Mouse (Mus musculus): Measurements from ENCODE around the gene Fgf15. TPM values are rescaled to one million over a fixed set of nuclear protein-coding genes. Genes with fewer than 3 reads are reported as not detected.
A peak's percentile ranks its signal among the peaks of the same experiment; 100 is the strongest.
"Not testable (repeated sequence)": the region's sequence is repeated elsewhere in the genome, so short reads cannot be mapped to it uniquely, and the experiment has no call there.

Fgf15 gene
- total and polyA plus RNA-seq, 3 experiments, result not detected

DNA sequence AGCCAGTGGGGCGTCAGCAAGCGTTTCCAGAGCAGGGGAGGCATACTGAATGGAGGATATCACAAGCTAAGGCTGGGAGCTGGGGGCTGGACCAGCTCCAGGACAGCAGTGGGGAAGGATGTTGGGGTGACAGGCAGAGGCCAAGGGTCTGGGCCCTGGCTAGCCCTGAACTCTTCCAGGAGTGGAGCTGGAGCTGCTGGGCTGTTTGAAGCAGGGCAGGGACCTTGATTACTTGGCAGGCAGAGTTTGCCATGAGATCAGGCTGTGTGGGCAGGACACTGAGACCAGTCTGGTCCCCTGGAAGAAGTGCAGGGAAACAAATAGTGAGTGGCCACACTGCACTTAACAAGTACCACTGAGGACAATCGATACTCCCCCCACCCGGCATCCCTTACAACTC lies 22.1 kb upstream of the Fgf15 start:
- no peak overlapping the region for H3K27ac ChIP-seq
- H3K36me3 ChIP-seq (ENCODE audit: control insufficient read depth, insufficient read depth, low read length), result no peaks in the 10 kb centered on the region
- no peaks in the 10 kb centered on the region for H3K27me3 ChIP-seq (ENCODE audit: control insufficient read depth, insufficient read depth, low read length)
- no peaks in the 10 kb centered on the region for H3K79me2 ChIP-seq (replicated peaks; ENCODE audit: control insufficient read depth, insufficient read depth, low read length)
- no peak overlapping the region for H3K4me3 ChIP-seq
- TF ChIP-seq CTCF (IDR thresholded peaks at IDR 0.05), result no peak
- no peak for TF ChIP-seq EP300 (IDR thresholded peaks at IDR 0.05; ENCODE audit: insufficient read depth, low read depth, low read length)
- no peak for TF ChIP-seq POLR2A (IDR thresholded peaks at IDR 0.05; ENCODE audit: insufficient read depth, low read depth, low read length)
- H3K9ac ChIP-seq (ENCODE audit: low read depth, low read length), result no peak overlapping the region
- no peak for DNase-seq
- intact Hi-C loops (cut with DNase I), result no loop called here
- H3K4me1 ChIP-seq (ENCODE audit: control insufficient read depth, insufficient read depth, low read length), result no peaks in the 10 kb centered on the region
- 68% methylated on average over 4 of the region's 4 CpGs for WGBS

DNA sequence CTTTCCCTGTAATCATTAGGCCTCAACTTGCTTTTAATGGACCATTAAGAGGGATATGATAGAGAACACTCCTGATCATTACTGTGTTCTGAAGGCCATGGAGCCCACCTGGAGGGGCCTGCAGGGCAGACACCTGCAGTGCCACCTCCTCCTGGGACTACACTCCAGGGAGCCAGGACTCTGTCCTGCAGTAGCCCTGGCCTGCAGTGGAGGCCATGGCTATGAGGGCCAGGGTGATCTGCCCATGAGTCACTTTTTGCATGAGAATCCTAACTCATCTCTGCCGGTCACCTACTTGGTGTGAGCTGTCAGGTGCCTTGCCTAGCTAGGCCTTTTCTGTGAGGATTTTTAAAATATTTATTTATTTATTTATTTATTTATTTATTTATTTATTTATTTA lies 17.9 kb upstream of the Fgf15 start:
- H3K79me2 ChIP-seq (replicated peaks; ENCODE audit: control insufficient read depth, insufficient read depth, low read length), result no peaks in the 10 kb centered on the region
- no peaks in the 10 kb centered on the region for H3K4me1 ChIP-seq (ENCODE audit: control insufficient read depth, insufficient read depth, low read length)
- H3K4me3 ChIP-seq, result no peak overlapping the region
- no peaks in the 10 kb centered on the region for H3K27me3 ChIP-seq (ENCODE audit: control insufficient read depth, insufficient read depth, low read length)
- TF ChIP-seq CTCF (IDR thresholded peaks at IDR 0.05) (no peak), EP300 (IDR thresholded peaks at IDR 0.05; ENCODE audit: insufficient read depth, low read depth, low read length) (no peak), POLR2A (IDR thresholded peaks at IDR 0.05; ENCODE audit: insufficient read depth, low read depth, low read length) (no peak)
- intact Hi-C loops (cut with DNase I), result no loop called here
- no peaks in the 10 kb centered on the region for H3K36me3 ChIP-seq (ENCODE audit: control insufficient read depth, insufficient read depth, low read length)
- H3K27ac ChIP-seq, result no peak overlapping the region
- WGBS, result 96% methylated on average over 1 of the region's 1 CpGs
- DNase-seq, result no peak
- H3K9ac ChIP-seq (ENCODE audit: low read depth, low read length), result no peak overlapping the region

DNA sequence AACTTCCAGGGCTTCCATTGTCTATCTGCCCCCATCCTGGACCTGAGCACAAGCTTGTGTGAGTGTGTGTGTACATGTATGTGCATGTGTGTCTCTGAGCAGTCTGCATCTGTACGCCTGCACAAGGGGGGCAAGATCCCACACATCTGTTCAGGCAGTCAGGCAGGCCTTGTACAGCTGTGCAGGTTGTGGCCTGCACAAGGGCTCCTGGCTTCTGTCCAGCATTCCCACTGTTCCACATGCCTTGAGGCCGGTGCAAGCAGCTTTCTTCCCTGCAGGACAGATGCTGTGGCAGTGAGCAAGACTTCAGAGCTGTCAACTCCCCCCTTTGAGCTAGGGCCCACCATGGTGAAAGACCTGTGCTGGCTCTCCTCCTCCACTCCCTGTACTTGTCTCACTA lies 13.2 kb upstream of the Fgf15 start:
- Histone ChIP-seq H3K36me3 (ENCODE audit: control insufficient read depth, insufficient read depth, low read length) (no peaks in the 10 kb centered on the region), H3K4me1 (ENCODE audit: control insufficient read depth, insufficient read depth, low read length) (no peaks in the 10 kb centered on the region), H3K79me2 (replicated peaks; ENCODE audit: control insufficient read depth, insufficient read depth, low read length) (no peaks in the 10 kb centered on the region), H3K4me3 (no peak overlapping the region), H3K27ac (no peak overlapping the region), H3K9ac (ENCODE audit: low read depth, low read length) (no peak overlapping the region), H3K27me3 (ENCODE audit: control insufficient read depth, insufficient read depth, low read length) (no peaks in the 10 kb centered on the region)
- intact Hi-C loops (cut with DNase I), result no loop called here
- TF ChIP-seq POLR2A (IDR thresholded peaks at IDR 0.05; ENCODE audit: insufficient read depth, low read depth, low read length) (no peak), CTCF (IDR thresholded peaks at IDR 0.05) (no peak), EP300 (IDR thresholded peaks at IDR 0.05; ENCODE audit: insufficient read depth, low read depth, low read length) (no peak)
- WGBS, result 35% methylated on average over 2 of the region's 2 CpGs
- DNase-seq, result no peak

DNA sequence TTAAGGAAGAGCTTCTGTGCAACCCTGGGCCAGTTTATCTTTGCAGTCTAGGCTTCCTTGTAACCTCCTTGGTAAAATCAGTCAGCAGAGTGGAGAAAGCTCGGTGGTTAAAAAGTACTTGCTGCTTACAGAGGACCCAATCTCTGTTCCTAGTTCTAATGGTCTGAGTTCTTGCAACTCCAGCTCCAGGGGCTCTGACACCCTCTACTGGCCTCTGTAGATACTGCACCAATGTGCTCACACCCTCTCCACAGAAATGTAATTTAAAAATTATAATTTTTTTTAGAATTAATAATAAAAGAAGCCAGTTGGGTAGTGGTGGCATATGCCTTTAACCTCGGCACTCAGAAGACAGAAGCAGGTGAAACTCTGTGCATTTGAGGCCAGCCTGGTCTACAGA lies 8.7 kb upstream of the Fgf15 start:
- 80% methylated on average over 2 of the region's 2 CpGs for WGBS
- intact Hi-C loops (cut with DNase I), result no loop called here

DNA sequence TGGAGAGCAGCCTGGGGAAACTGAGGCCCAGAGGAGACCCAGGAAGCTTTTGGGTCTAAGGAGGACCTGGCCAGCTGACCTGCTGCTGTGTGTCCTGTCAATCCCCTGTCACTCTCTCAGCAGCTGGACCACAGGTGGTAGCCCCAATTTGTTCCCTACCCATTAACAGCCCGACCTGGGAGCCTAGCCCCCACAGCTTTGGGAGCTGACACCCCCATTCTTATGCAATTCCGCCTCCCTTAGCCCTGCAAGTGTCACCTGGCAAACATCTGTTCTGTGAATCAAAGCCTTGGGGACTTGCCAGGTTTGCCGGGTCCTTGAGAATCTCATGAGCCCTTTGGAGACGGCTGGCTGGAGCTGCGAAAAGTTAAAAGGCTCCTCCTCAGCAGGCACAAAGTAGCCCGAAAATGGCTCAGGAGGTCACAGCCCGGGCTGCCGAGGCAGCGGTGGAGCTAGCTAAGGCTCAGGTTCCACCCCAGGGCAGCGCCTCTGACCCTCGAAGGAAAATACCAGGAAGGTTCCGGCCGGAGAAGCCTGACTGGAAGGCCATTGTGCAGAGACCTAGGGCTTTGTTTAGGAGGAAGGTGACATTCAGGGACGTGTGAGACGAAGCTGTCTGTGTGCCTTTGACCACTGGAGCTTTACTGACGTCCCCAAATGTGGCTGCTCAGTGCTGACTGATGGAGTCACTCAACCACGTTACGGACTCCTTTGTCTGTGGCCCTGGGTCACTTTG lies 7.6 kb upstream of the Fgf15 start:
- Histone ChIP-seq H3K27me3 (ENCODE audit: control insufficient read depth, insufficient read depth, low read length) (no peaks in the 10 kb centered on the region), H3K9ac (ENCODE audit: low read depth, low read length) (no peak overlapping the region), H3K4me1 (ENCODE audit: control insufficient read depth, insufficient read depth, low read length) (no peaks in the 10 kb centered on the region), H3K27ac (no peak overlapping the region), H3K4me3 (no peak overlapping the region), H3K79me2 (replicated peaks; ENCODE audit: control insufficient read depth, insufficient read depth, low read length) (no peaks in the 10 kb centered on the region), H3K36me3 (ENCODE audit: control insufficient read depth, insufficient read depth, low read length) (no peaks in the 10 kb centered on the region)
- intact Hi-C loops (cut with DNase I), result no loop called here
- TF ChIP-seq POLR2A (IDR thresholded peaks at IDR 0.05; ENCODE audit: insufficient read depth, low read depth, low read length), result no peak
- TF ChIP-seq EP300 (IDR thresholded peaks at IDR 0.05; ENCODE audit: insufficient read depth, low read depth, low read length), result no peak
- no peak for TF ChIP-seq CTCF (IDR thresholded peaks at IDR 0.05)
- no peak for DNase-seq
- WGBS, result 13% methylated on average over 18 of the region's 18 CpGs

More for the DNA sequence above, 8.7 kb upstream of the Fgf15 start:
- no peak for TF ChIP-seq EP300 (IDR thresholded peaks at IDR 0.05; ENCODE audit: insufficient read depth, low read depth, low read length)
- TF ChIP-seq CTCF (IDR thresholded peaks at IDR 0.05), result peak; percentile 31
- Histone ChIP-seq H3K4me3 (no peak overlapping the region), H3K79me2 (replicated peaks; ENCODE audit: control insufficient read depth, insufficient read depth, low read length) (no peaks in the 10 kb centered on the region), H3K9ac (ENCODE audit: low read depth, low read length) (no peak overlapping the region), H3K36me3 (ENCODE audit: control insufficient read depth, insufficient read depth, low read length) (no peaks in the 10 kb centered on the region), H3K27ac (no peak overlapping the region), H3K27me3 (ENCODE audit: control insufficient read depth, insufficient read depth, low read length) (no peaks in the 10 kb centered on the region), H3K4me1 (ENCODE audit: control insufficient read depth, insufficient read depth, low read length) (no peaks in the 10 kb centered on the region)
- DNase-seq, result no peak

DNA sequence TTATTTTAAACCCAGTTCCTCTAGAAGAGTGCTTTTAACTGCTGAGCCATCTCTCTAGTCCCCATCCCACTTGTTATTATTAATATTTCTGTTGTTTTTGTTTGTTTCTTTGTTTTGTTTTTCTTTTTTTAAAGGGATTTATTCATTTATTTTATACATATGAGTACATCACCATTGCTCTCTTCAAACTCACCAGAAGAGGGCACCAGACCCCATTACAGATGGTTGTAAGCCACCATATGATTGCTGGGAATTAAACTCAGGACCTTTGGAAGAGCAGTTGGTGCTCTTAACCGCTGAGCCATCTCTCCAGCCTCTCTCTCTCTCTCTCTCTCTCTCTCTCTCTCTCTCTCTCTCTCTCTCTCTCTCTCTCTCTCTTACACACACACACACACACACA lies 5.7 kb upstream of the Fgf15 start:
- 91% methylated on average over 1 of the region's 1 CpGs for WGBS
- H3K4me1 ChIP-seq (ENCODE audit: control insufficient read depth, insufficient read depth, low read length); H3K9ac ChIP-seq (ENCODE audit: low read depth, low read length); H3K4me3 ChIP-seq; DNase-seq; H3K79me2 ChIP-seq (replicated peaks; ENCODE audit: control insufficient read depth, insufficient read depth, low read length); H3K27me3 ChIP-seq (ENCODE audit: control insufficient read depth, insufficient read depth, low read length); H3K36me3 ChIP-seq (ENCODE audit: control insufficient read depth, insufficient read depth, low read length); H3K27ac ChIP-seq: not testable (repeated sequence)
- 0 out of 2 replicates have a peak, but pooled peaks have one; percentile 11 for TF ChIP-seq CTCF (IDR thresholded peaks at IDR 0.05)
- intact Hi-C loops (cut with DNase I), result loop anchor here (5.0 kb wide), 1 partner anchor 108 kb away; no protein-coding TSS in a partner anchor
